Mouse (Mus musculus): Measurements from ENCODE around the gene Zfp747. TPM values are rescaled to one million over a fixed set of nuclear protein-coding genes. Genes with fewer than 3 reads are reported as not detected.

Gene Zfp747
- polyA plus RNA-seq, 1 experiment = 35.5 TPM

DNA sequence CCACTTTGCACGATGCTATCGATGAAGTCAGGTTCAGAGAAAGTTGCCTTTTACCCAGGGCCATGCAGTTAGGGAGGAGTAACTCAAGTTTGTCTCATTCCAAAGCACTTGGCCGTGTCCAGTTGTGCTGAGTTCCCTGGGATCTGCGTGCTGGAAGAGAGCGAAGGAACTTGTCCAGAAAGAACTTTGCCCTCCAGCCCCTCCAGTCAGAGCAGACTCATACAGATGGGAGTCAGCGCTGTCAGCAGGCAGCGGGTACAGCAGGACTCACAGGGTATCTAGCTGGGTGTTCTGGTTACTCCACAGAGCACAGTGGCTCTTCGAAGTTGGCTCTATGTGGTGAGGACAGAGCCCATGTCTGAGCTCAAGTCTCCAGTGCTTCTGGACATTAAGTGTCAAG, 50.3 kb downstream of the Zfp747 start:
- Histone ChIP-seq H3K4me1 (ENCODE audit: control insufficient read depth, insufficient read depth, insufficient read length, low read length) (no peaks in the 10 kb centered on the region), H3K27ac (ENCODE audit: insufficient read depth, low read depth, low read length) (no peak overlapping the region), H3K36me3 (ENCODE audit: control insufficient read depth, insufficient read depth, low read length) (no peaks in the 10 kb centered on the region), H3K27me3 (ENCODE audit: control insufficient read depth, insufficient read depth, low read length) (no peaks in the 10 kb centered on the region), H3K4me3 (ENCODE audit: low read depth, low read length) (no peak overlapping the region)
- WGBS = 67% methylated on average over 8 of the region's 8 CpGs
- TF ChIP-seq CTCF (IDR thresholded peaks at IDR 0.05; ENCODE audit: extremely low read depth, insufficient read length, insufficient replicate concordance, low read depth, low read length) (no peak), POLR2A (IDR thresholded peaks at IDR 0.05; ENCODE audit: low read depth, low read length) (no peak)

DNA sequence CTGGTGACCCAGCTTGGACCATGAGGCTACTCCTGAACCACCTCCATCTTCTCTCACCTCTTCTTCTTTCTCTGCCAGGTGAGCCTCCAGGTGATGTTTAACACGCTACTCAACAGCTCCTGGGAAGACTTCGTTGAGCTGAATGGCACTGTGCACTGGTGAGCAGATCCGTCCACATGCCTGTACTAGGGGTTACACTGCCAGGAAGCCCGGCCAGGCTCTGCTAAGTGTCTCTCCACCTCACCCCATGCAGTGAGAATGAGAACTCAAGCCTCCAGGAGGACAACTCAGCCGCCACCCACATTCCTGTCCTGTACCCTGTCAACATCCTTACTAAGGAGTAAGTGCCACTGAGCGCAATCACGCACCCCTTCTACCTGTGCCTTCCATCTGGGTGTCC, 50.9 kb downstream of the Zfp747 start:
- WGBS = 80% methylated on average over 7 of the region's 7 CpGs
- TF ChIP-seq CTCF (IDR thresholded peaks at IDR 0.05; ENCODE audit: extremely low read depth, insufficient read length, insufficient replicate concordance, low read depth, low read length) (no peak), POLR2A (IDR thresholded peaks at IDR 0.05; ENCODE audit: low read depth, low read length) (no peak)
- no peak overlapping the region for H3K4me3 ChIP-seq (ENCODE audit: low read depth, low read length)
- H3K4me1 ChIP-seq (ENCODE audit: control insufficient read depth, insufficient read depth, insufficient read length, low read length) = no peaks in the 10 kb centered on the region
- no peaks in the 10 kb centered on the region for H3K36me3 ChIP-seq (ENCODE audit: control insufficient read depth, insufficient read depth, low read length)
- H3K27ac ChIP-seq (ENCODE audit: insufficient read depth, low read depth, low read length) = no peak overlapping the region
- H3K27me3 ChIP-seq (ENCODE audit: control insufficient read depth, insufficient read depth, low read length) = no peaks in the 10 kb centered on the region

Other genes starting within 250 kb of the Zfp747 start
- 2.4 and 3.9 TPM in 2 replicates for gene Spn, start 238.2 kb downstream of the Zfp747 start, polyA plus RNA-seq (2012; rRNA removed)
- gene Cd2bp2, start 180.0 kb downstream of the Zfp747 start, polyA plus RNA-seq (2012; rRNA removed) = 7.6 and 13.9 TPM in 2 replicates
- gene Tbc1d10b, start 167.6 kb downstream of the Zfp747 start, polyA plus RNA-seq (2012; rRNA removed) = 17.5 and 44.1 TPM in 2 replicates
- gene Mylpf, start 167.2 kb downstream of the Zfp747 start, polyA plus RNA-seq (2012; rRNA removed) = 0.74 and 1.3 TPM in 2 replicates
- gene Zfp553, start 143.0 kb downstream of the Zfp747 start, polyA plus RNA-seq (2012; rRNA removed) = 4.9 and 8.1 TPM in 2 replicates
- 14.3 and 34.1 TPM in 2 replicates for gene Sept1, start 142.9 kb downstream of the Zfp747 start, polyA plus RNA-seq (2012; rRNA removed)
- 100.0 and 118 TPM in 2 replicates for gene Zfp771, start 131.8 kb downstream of the Zfp747 start, polyA plus RNA-seq (2012; rRNA removed)
- gene Dctpp1, start 115.3 kb downstream of the Zfp747 start, polyA plus RNA-seq (2012; rRNA removed) = 56.3 and 62.1 TPM in 2 replicates
- gene Sephs2, start 102.0 kb downstream of the Zfp747 start, polyA plus RNA-seq (2012; rRNA removed) = 44.5 and 81.9 TPM in 2 replicates
- 5.7 and 12.5 TPM in 2 replicates for gene Itgal, start 79.8 kb downstream of the Zfp747 start, polyA plus RNA-seq (2012; rRNA removed)
- gene Zfp768, start 30.5 kb downstream of the Zfp747 start, polyA plus RNA-seq (2012; rRNA removed) = 27.3 and 47.4 TPM in 2 replicates
- 4.5 and 7.3 TPM in 2 replicates for gene 9130019O22Rik, start 11.1 kb upstream of the Zfp747 start, polyA plus RNA-seq (2012; rRNA removed)
- gene E430018J23Rik, start 17.6 kb upstream of the Zfp747 start, polyA plus RNA-seq (2012; rRNA removed) = 6.5 and 12.8 TPM in 2 replicates
- 3.5 and 5.8 TPM in 2 replicates for gene Zfp764, start 30.8 kb upstream of the Zfp747 start, polyA plus RNA-seq (2012; rRNA removed)
- 14.1 and 29.6 TPM in 2 replicates for gene Zfp688, start 46.0 kb upstream of the Zfp747 start, polyA plus RNA-seq (2012; rRNA removed)
- gene Zfp689, start 73.1 kb upstream of the Zfp747 start, polyA plus RNA-seq (2012; rRNA removed) = 2.0 and 2.9 TPM in 2 replicates
- gene Prr14, start 83.6 kb upstream of the Zfp747 start, polyA plus RNA-seq (2012; rRNA removed) = 30.3 and 81.2 TPM in 2 replicates
- gene Fbrs, start 103.1 kb upstream of the Zfp747 start, polyA plus RNA-seq (2012; rRNA removed) = 26.4 and 41.8 TPM in 2 replicates
- gene Srcap, start 135.9 kb upstream of the Zfp747 start, polyA plus RNA-seq (2012; rRNA removed) = 22.6 and 52.6 TPM in 2 replicates
- gene Gm42715, start 143.5 kb upstream of the Zfp747 start, polyA plus RNA-seq (2012; rRNA removed) = 5.4 and 9.5 TPM in 2 replicates
- gene Tmem265, start 185.3 kb upstream of the Zfp747 start, polyA plus RNA-seq (2012; rRNA removed) = 3.0 and 4.8 TPM in 2 replicates
- gene Phkg2, start 197.3 kb upstream of the Zfp747 start, polyA plus RNA-seq (2012; rRNA removed) = 23.3 and 43.2 TPM in 2 replicates
- 1.5 TPM in 2 replicates for gene Ccdc189, start 212.5 kb upstream of the Zfp747 start, polyA plus RNA-seq (2012; rRNA removed)
- gene Rnf40, start 212.7 kb upstream of the Zfp747 start, polyA plus RNA-seq (2012; rRNA removed) = 10.6 and 20.6 TPM in 2 replicates
- 4.4 and 5.5 TPM in 2 replicates for gene Zfp629, start 239.7 kb upstream of the Zfp747 start, polyA plus RNA-seq (2012; rRNA removed)